Mouse (Mus musculus) intestine, embryonic 14.5 days (tissue): ENCODE results near the gene Tubg2. TPM values are rescaled to one million over a fixed set of nuclear protein-coding genes. Genes with fewer than 3 reads are reported as not detected.
"Not testable (repeated sequence)": the region's sequence is repeated elsewhere in the genome, so short reads cannot be mapped to it uniquely, and the experiment has no call there.

ENCODE experiments used
- ATAC-seq: fragments of 200-750 bp; cut with Nextera tagmentation; replicated peaks from 2 replicates; pipeline ENCODE4 v1.8.0; 2017; ENCODE audit warnings: low read depth, moderate number of reproducible peaks, moderate TSS enrichment, moderate library complexity; ENCODE audit not compliant: low FRiP score, low TSS enrichment
- DNase-seq: peaks from one replicate; pipeline ENCODE4 v3.0.0-alpha.2; 2018; ENCODE audit warnings: low spot score
- H3K27ac ChIP-seq: fragments of 300-500 bp; sonication (generic); 2 replicates; pipeline ENCODE4 v1.5.1; 2014; ENCODE audit warnings: low read depth, mild to moderate bottlenecking, control low read depth
- H3K27me3 ChIP-seq: fragments of 300-500 bp; sonication (generic); replicated peaks from 2 replicates; pipeline ENCODE4 v1.6.1; 2014; ENCODE audit warnings: low read length, control low read depth; ENCODE audit not compliant: control insufficient read depth, insufficient read depth
- H3K36me3 ChIP-seq: fragments of 300-500 bp; sonication (generic); 2 replicates; pipeline ENCODE4 v1.6.1; 2014; ENCODE audit warnings: low read length, control low read depth; ENCODE audit not compliant: control insufficient read depth, insufficient read depth
- H3K4me1 ChIP-seq: fragments of 300-500 bp; sonication (generic); replicated peaks from 2 replicates; pipeline ENCODE4 v1.6.1; 2014; ENCODE audit warnings: low read length, control low read depth, mixed read lengths; ENCODE audit not compliant: control insufficient read depth, insufficient read depth
- H3K4me2 ChIP-seq: fragments of 300-500 bp; sonication (generic); 2 replicates; pipeline ENCODE4 v1.6.1; 2014; ENCODE audit warnings: low read length
- H3K4me3 ChIP-seq: fragments of 300-500 bp; sonication (generic); 2 replicates; pipeline ENCODE4 v1.5.1; 2014; ENCODE audit warnings: low read depth, low read length, control low read depth, mixed read lengths
- H3K9ac ChIP-seq: fragments of 300-500 bp; sonication (generic); 2 replicates; pipeline ENCODE4 v1.6.1; 2014; ENCODE audit warnings: mild to moderate bottlenecking, low read length
- H3K9me3 ChIP-seq: fragments of 300-500 bp; sonication (generic); 2 replicates; pipeline ENCODE4 v1.6.1; 2016; ENCODE audit warnings: low read length, control low read depth; ENCODE audit not compliant: control insufficient read depth
- WGBS: fragments of 180-500 bp; shearing (Covaris S2); extraction: QIAGEN DNeasy Blood & Tissue Kit; methylation state at CpG from one replicate; pipeline ENCODE4 v1.1.7; 2014; 5-methylcytosine and 5-hydroxymethylcytosine counted together
- polyA plus RNA-seq: library from polyadenylated mRNA; unstranded; fragments of >200 nt; fragmentation: Nextera tagmentation; extraction: Ambion mirVana; gene quantifications from 2 replicates; pipeline ENCODE4 v1.2.1, GENCODE M21; 2014

Gene Tubg2
- polyA plus RNA-seq, 1 experiment from 2014 or later, result 7.4 TPM

GRCm38 (mm10) chr11:101160151-101160550 is 4.4 kb downstream of the Tubg2 start:
- not testable (repeated sequence) for H3K4me3 ChIP-seq, H3K9me3 ChIP-seq, H3K9ac ChIP-seq, H3K27ac ChIP-seq, H3K4me2 ChIP-seq, H3K4me1 ChIP-seq, ATAC-seq, DNase-seq
- H3K27me3 ChIP-seq, result peaks cover 18% of the 10 kb centered on the region
- WGBS, result 61% methylated on average over 8 of the region's 10 CpGs
- H3K36me3 ChIP-seq, result peaks cover 37% of the 10 kb centered on the region

- ATAC-seq, H3K4me1 ChIP-seq, H3K9ac ChIP-seq, H3K9me3 ChIP-seq, H3K4me3 ChIP-seq, DNase-seq, H3K4me2 ChIP-seq, H3K27ac ChIP-seq: not testable (repeated sequence)
- H3K36me3 ChIP-seq, result peaks cover 44% of the 10 kb centered on the region
- 76% methylated on average over 6 of the region's 8 CpGs for whole genome bisulfite sequencing
- peaks cover 23% of the 10 kb centered on the region for H3K27me3 ChIP-seq
Measured at GRCm38 (mm10) chr11:101160981-101161505, 5.3 kb downstream of the Tubg2 start.

- 87% methylated on average over 15 of the region's 15 CpGs for WGBS
- no peak overlapping the region for H3K4me2 ChIP-seq
- peaks cover 49% of the 10 kb centered on the region for H3K36me3 ChIP-seq
- DNase-seq (no peak), ATAC-seq (no peak)
- H3K9ac ChIP-seq, result no peak overlapping the region
- peaks cover 28% of the 10 kb centered on the region for H3K27me3 ChIP-seq
- no peak overlapping the region for H3K4me3 ChIP-seq
- no peak overlapping the region for H3K27ac ChIP-seq
- H3K9me3 ChIP-seq, result no peaks in the 10 kb centered on the region
- no peaks in the 10 kb centered on the region; the same call in 1 of the 2 replicates for H3K4me1 ChIP-seq
Measured at GRCm38 (mm10) chr11:101161551-101161950, 5.8 kb downstream of the Tubg2 start.

- Histone ChIP-seq H3K9me3 (no peaks in the 10 kb centered on the region), H3K9ac (no peak overlapping the region), H3K4me3 (no peak overlapping the region), H3K27ac (no peak overlapping the region), H3K27me3 (peaks cover 35% of the 10 kb centered on the region), H3K36me3 (peaks cover 56% of the 10 kb centered on the region), H3K4me1 (no peaks in the 10 kb centered on the region; the same call in 1 of the 2 replicates), H3K4me2 (no peak overlapping the region)
- ATAC-seq (no peak), DNase-seq (no peak)
- 61% methylated on average over 5 of the region's 5 CpGs for WGBS
Measured at GRCm38 (mm10) chr11:101162301-101162700, 6.6 kb downstream of the Tubg2 start.

GRCm38 (mm10) chr11:101162772-101163171 is 7.1 kb downstream of the Tubg2 start:
- no peak for DNase-seq

GRCm38 (mm10) chr11:101163476-101164350 is 8.0 kb downstream of the Tubg2 start:
- ATAC-seq (no peak), DNase-seq (no peak)
- Histone ChIP-seq H3K9ac (no peak overlapping the region), H3K27ac (no peak overlapping the region), H3K27me3 (peaks cover 49% of the 10 kb centered on the region), H3K4me1 (no peaks in the 10 kb centered on the region; the same call in 1 of the 2 replicates), H3K4me2 (peak overlapping the region; percentile 30), H3K36me3 (peaks cover 64% of the 10 kb centered on the region), H3K4me3 (no peak overlapping the region), H3K9me3 (no peaks in the 10 kb centered on the region)
- 34% methylated on average over 44 of the region's 49 CpGs for WGBS

More at GRCm38 (mm10) chr11:101162772-101163171, 7.1 kb downstream of the Tubg2 start:
- no peak overlapping the region for H3K9ac ChIP-seq
- no peak for ATAC-seq
- no peak overlapping the region for H3K4me3 ChIP-seq
- no peak overlapping the region for H3K27ac ChIP-seq
- WGBS, result 68% methylated on average over 5 of the region's 5 CpGs
- H3K4me2 ChIP-seq, result no peak overlapping the region
- no peaks in the 10 kb centered on the region; the same call in 1 of the 2 replicates for H3K4me1 ChIP-seq
- peaks cover 40% of the 10 kb centered on the region for H3K27me3 ChIP-seq
- peaks cover 61% of the 10 kb centered on the region for H3K36me3 ChIP-seq
- H3K9me3 ChIP-seq, result no peaks in the 10 kb centered on the region

- no peak for DNase-seq
- no peak overlapping the region for H3K9ac ChIP-seq
- no peaks in the 10 kb centered on the region for H3K9me3 ChIP-seq
- peak overlapping the region; percentile 30 for H3K4me2 ChIP-seq
- WGBS, result 25% methylated on average over 21 of the region's 21 CpGs
- no peak overlapping the region for H3K4me3 ChIP-seq
- H3K4me1 ChIP-seq, result peaks cover 5% of the 10 kb centered on the region
- H3K27me3 ChIP-seq, result peaks cover 54% of the 10 kb centered on the region
- H3K27ac ChIP-seq, result no peak overlapping the region
- peaks cover 64% of the 10 kb centered on the region for H3K36me3 ChIP-seq
- no peak for ATAC-seq
Measured at GRCm38 (mm10) chr11:101164351-101164665, 8.6 kb downstream of the Tubg2 start.

GRCm38 (mm10) chr11:101164677-101165580 is 9.2 kb downstream of the Tubg2 start:
- Histone ChIP-seq H3K36me3 (peaks cover 64% of the 10 kb centered on the region), H3K4me3 (no peak overlapping the region), H3K9me3 (no peaks in the 10 kb centered on the region), H3K4me1 (peaks cover 11% of the 10 kb centered on the region), H3K9ac (no peak overlapping the region), H3K27ac (no peak overlapping the region), H3K27me3 (peaks cover 54% of the 10 kb centered on the region), H3K4me2 (no peak overlapping the region)
- no peak for DNase-seq
- ATAC-seq, result no peak
- 44% methylated on average over 35 of the region's 35 CpGs for WGBS
